Mouse (Mus musculus) kidney, adult 2 months (tissue): ENCODE data around the gene Dgat2.

Experiments
- CTCF ChIP-seq: fragments of 200-500 bp; conservative IDR thresholded peaks from 2 replicates; pipeline ENCODE4 v1.5.1; 2011; ENCODE audit warnings: low read depth, mild to moderate bottlenecking, control low read depth, low read length, moderate library complexity, mixed read lengths; ENCODE audit not compliant: insufficient read depth, insufficient read length
- POLR2A ChIP-seq: fragments of 200-500 bp; IDR thresholded peaks from one replicate; pipeline ENCODE4 v1.6.1; 2011; ENCODE audit warnings: low read depth, low read length, control low read depth

DNA sequence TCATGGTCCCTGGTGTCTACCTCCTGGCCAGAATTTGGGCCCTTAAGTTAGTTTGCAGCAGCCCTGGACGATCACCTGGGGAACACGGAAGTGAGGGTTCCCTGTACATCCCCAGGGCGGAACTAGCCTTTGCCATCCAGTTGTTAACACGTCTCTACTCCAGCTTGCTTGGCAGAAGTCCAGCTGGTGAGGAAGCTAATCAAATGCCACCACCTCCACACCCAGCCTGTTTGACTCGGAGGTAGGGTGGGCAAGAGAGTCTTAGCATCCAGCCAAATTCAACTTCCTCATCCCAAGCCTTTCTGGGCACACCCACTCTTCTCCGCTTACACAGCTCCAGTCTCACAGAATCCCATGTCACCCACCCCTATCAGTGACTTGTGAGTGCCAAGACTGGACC is 9.6 kb downstream of the Dgat2 start:
- no peak for TF ChIP-seq CTCF
- no peak for TF ChIP-seq POLR2A
